Mouse (Mus musculus) liver, embryonic 13.5 days (tissue): ENCODE data around the gene Eepd1. TPM values are rescaled to one million over a fixed set of nuclear protein-coding genes. Genes with fewer than 3 reads are reported as not detected.

Source experiments
- ATAC-seq: fragments of 200-750 bp; cut with Nextera tagmentation; 2 replicates; pipeline ENCODE4 v1.8.0; 2017; ENCODE audit warnings: low read depth, mild to moderate bottlenecking, moderate number of reproducible peaks, moderate library complexity
- DNase-seq: peaks from one replicate; pipeline ENCODE4 v3.0.0; 2022
- H3K27ac ChIP-seq: fragments of 300-500 bp; sonication (generic); 2 replicates; pipeline ENCODE4 v1.5.1; 2015; ENCODE audit warnings: moderate library complexity, mild to moderate bottlenecking, inconsistent platforms
- H3K27me3 ChIP-seq: fragments of 300-500 bp; sonication (generic); 2 replicates; pipeline ENCODE4 v1.6.1; 2015; ENCODE audit warnings: mild to moderate bottlenecking, inconsistent platforms
- H3K36me3 ChIP-seq: fragments of 300-500 bp; sonication (generic); 2 replicates; pipeline ENCODE4 v1.6.1; 2015; ENCODE audit warnings: mild to moderate bottlenecking, inconsistent platforms
- H3K4me1 ChIP-seq: fragments of 300-500 bp; sonication (generic); replicated peaks from 2 replicates; pipeline ENCODE4 v1.6.1; 2015; ENCODE audit warnings: inconsistent platforms
- H3K4me2 ChIP-seq: fragments of 300-500 bp; sonication (generic); 2 replicates; pipeline ENCODE4 v1.6.1; 2015; ENCODE audit warnings: inconsistent platforms, mild to moderate bottlenecking, moderate library complexity
- H3K4me3 ChIP-seq: fragments of 300-500 bp; sonication (generic); replicated peaks from 2 replicates; pipeline ENCODE4 v1.5.1; 2015; ENCODE audit warnings: mild to moderate bottlenecking, inconsistent platforms
- H3K9ac ChIP-seq: fragments of 300-500 bp; sonication (generic); 2 replicates; pipeline ENCODE4 v1.6.1; 2015; ENCODE audit warnings: mild to moderate bottlenecking, inconsistent platforms
- H3K9me3 ChIP-seq: fragments of 300-500 bp; sonication (generic); replicated peaks from 2 replicates; pipeline ENCODE4 v1.6.1; 2016; ENCODE audit warnings: inconsistent platforms
- WGBS: fragments of 180-500 bp; shearing (Covaris S2); methylation state at CpG from one replicate; pipeline ENCODE4 v1.1.7; 2015; ENCODE audit not compliant: insufficient replicate concordance; 5-methylcytosine and 5-hydroxymethylcytosine counted together
- polyA plus RNA-seq: library from polyadenylated mRNA; unstranded; fragments of >200 nt; fragmentation: Nextera tagmentation; extraction: Ambion mirVana; gene quantifications from 2 replicates; pipeline ENCODE4 v1.2.1, GENCODE M21; 2015

Eepd1 gene
- polyA plus RNA-seq, 1 experiment from 2014 or later: 4.9 TPM

DNA sequence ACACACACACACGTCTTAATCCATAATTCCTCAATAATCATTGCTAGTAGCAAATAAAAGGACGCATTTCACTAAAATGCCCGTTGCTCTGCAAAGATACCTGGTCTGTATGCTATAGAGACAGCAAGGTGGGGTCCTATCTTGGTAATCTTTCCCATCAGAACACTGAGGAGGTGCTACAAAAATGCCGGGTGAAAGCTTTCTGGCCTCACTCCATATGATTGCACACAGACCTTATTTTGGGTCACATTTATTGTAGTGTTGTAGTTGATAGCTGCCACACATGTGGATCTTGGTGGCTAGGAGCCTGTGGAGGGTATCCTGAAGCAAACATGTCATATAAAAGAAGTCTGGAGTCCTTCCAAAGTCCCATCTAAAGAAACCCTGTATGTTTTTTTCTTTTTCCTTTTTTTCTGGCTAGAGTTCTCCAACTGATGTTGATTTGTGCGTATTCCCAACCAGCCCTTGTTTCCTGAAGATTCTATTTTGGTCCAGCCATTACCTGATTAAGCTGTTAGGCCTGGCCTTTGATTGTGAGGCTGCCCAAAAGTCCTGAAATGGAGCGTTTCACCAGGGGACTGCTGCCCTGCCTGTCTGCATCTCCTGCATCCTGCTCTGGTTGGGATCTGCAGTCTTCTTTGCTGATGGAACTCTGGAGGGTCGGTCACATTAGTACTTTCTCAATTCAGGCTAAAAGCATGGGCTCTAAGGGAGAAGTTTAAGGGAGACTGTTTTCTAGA is 8.0 kb downstream of the Eepd1 start:
- Histone ChIP-seq H3K9me3 (no peaks in the 10 kb centered on the region), H3K27me3 (no peaks in the 10 kb centered on the region), H3K36me3 (no peaks in the 10 kb centered on the region), H3K4me3 (no peak overlapping the region), H3K4me1 (peaks cover 12% of the 10 kb centered on the region; the same call in 1 of the 2 replicates), H3K9ac (no peak overlapping the region), H3K27ac (no peak overlapping the region), H3K4me2 (no peak overlapping the region)
- no peak for DNase-seq
- no peak for ATAC-seq
- 57% methylated on average over 7 of the region's 7 CpGs for WGBS

- Histone ChIP-seq H3K27ac (no peak overlapping the region), H3K4me2 (no peak overlapping the region), H3K9me3 (no peaks in the 10 kb centered on the region), H3K36me3 (no peaks in the 10 kb centered on the region), H3K4me1 (peaks cover 9% of the 10 kb centered on the region; the same call in 1 of the 2 replicates), H3K27me3 (no peaks in the 10 kb centered on the region), H3K9ac (no peak overlapping the region), H3K4me3 (no peak overlapping the region)
- ATAC-seq (no peak), DNase-seq (no peak)
- WGBS: 59% methylated on average over 13 of the region's 13 CpGs
Observed at GRCm38 (mm10) chr9:25490278-25491145, 9.2 kb downstream of the Eepd1 start.

DNA sequence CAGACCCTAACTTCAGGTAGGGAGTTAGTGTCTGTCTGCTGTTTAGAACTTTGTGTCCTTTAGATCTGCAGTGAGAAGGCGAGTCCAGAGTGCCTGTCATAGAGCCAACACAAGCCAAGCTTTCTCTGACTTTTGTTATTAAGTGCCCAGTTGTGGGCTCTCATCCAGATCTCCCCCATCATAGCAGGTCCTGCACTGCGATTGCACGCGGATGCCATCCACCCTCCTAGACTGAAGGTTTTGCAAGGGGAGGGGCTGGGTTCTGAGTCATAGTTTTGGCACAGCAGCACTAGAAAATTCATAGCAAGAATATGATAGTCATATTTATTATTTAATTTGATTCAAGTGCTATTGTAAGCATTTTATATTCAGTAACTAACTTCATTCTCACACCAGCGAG is 12.6 kb downstream of the Eepd1 start:
- H3K36me3 ChIP-seq: no peaks in the 10 kb centered on the region
- no peak overlapping the region for H3K27ac ChIP-seq
- DNase-seq (no peak), ATAC-seq (no peak)
- no peaks in the 10 kb centered on the region for H3K4me1 ChIP-seq
- H3K9me3 ChIP-seq: no peaks in the 10 kb centered on the region
- H3K4me2 ChIP-seq: no peak overlapping the region
- no peaks in the 10 kb centered on the region for H3K27me3 ChIP-seq
- H3K9ac ChIP-seq: no peak overlapping the region
- H3K4me3 ChIP-seq: no peak overlapping the region
- WGBS: 64% methylated on average over 5 of the region's 5 CpGs

DNA sequence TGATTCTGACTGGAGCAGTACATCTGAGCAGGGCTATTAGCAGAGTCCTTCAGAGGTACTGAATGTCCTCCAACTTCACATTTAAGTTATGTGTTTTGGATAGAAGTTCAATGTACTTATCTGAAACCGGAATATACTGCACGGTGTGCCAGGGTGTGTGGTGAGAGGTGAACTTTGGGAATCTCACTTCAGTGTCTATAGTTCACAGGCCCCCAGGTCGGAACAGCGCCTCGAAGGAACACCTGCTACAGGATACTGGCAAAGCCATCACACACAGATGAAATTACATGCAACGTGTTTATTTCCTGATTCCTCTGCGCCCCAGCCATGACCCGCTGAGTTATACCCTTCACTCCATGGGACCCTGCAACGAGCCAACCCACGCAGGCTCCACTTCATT is 14.3 kb downstream of the Eepd1 start:
- Histone ChIP-seq H3K4me2 (no peak overlapping the region), H3K36me3 (no peaks in the 10 kb centered on the region), H3K4me3 (no peak overlapping the region), H3K27ac (no peak overlapping the region), H3K9ac (no peak overlapping the region), H3K27me3 (no peaks in the 10 kb centered on the region), H3K9me3 (no peaks in the 10 kb centered on the region), H3K4me1 (no peaks in the 10 kb centered on the region)
- no peak for DNase-seq
- 77% methylated on average over 10 of the region's 10 CpGs for WGBS
- no peak for ATAC-seq

DNA sequence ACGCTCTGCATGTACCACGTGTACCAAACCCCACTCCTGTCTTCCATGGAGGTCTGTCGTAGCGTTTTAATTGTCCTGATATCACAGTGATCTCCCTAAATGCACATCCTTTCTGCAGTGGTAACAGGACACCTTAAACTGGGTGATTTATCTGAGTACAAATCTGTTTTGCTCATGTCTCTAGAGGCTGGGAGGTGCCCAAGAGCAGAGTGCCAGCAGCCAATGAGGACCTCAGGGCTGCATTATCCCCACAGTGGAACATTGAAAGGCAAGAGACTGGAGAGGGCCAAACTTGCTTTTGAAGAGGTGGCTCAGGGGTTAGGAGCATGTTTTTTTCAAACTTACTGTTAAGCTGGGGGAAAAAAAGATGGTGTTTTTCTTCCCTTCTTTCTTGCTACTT is 14.8 kb downstream of the Eepd1 start:
- WGBS: 69% methylated on average over 4 of the region's 4 CpGs
- Histone ChIP-seq H3K4me2 (no peak overlapping the region), H3K36me3 (no peaks in the 10 kb centered on the region), H3K27ac (no peak overlapping the region), H3K4me3 (no peak overlapping the region), H3K9ac (no peak overlapping the region), H3K27me3 (no peaks in the 10 kb centered on the region), H3K4me1 (no peaks in the 10 kb centered on the region), H3K9me3 (no peaks in the 10 kb centered on the region)
- ATAC-seq (no peak), DNase-seq (no peak)

GRCm38 (mm10) chr9:25496703-25497102 is 15.4 kb downstream of the Eepd1 start:
- no peaks in the 10 kb centered on the region for H3K36me3 ChIP-seq
- DNase-seq (no peak), ATAC-seq (no peak)
- H3K9ac ChIP-seq: no peak overlapping the region
- H3K4me1 ChIP-seq: no peaks in the 10 kb centered on the region
- H3K4me3 ChIP-seq: no peak overlapping the region
- WGBS: 84% methylated on average over 2 of the region's 2 CpGs
- H3K9me3 ChIP-seq: no peaks in the 10 kb centered on the region
- H3K27ac ChIP-seq: no peak overlapping the region
- H3K27me3 ChIP-seq: no peaks in the 10 kb centered on the region
- no peak overlapping the region for H3K4me2 ChIP-seq

- ATAC-seq: no peak
- H3K4me2 ChIP-seq: no peak overlapping the region
- 18% methylated on average over 4 of the region's 4 CpGs for WGBS
Observed at GRCm38 (mm10) chr9:25498770-25499169, 17.4 kb downstream of the Eepd1 start.

DNA sequence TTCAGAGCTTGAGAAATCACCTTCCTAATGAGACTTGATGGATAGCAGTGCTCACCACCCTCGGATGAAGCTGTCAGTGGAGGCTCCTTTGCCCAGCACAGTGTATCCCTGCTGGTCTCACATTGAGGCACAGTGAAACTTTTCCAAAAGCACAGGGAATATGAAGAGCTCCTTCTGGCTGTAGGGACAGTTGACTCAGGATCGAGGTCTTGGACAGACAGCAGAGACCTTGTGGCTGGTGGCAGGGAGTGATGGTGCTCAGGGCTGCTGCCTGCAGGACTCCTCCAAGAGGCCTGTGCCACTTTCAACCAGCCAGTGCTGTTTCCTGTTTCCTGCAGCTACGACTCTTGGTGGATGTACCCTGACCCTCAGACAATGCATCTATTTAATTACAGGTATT is 18.0 kb downstream of the Eepd1 start:
- Histone ChIP-seq H3K27me3 (no peaks in the 10 kb centered on the region), H3K4me1 (no peaks in the 10 kb centered on the region), H3K9ac (no peak overlapping the region), H3K4me3 (no peak overlapping the region), H3K36me3 (no peaks in the 10 kb centered on the region), H3K9me3 (no peaks in the 10 kb centered on the region), H3K4me2 (no peak overlapping the region), H3K27ac (no peak overlapping the region)
- DNase-seq (no peak), ATAC-seq (no peak)
- WGBS: 30% methylated on average over 3 of the region's 3 CpGs

More at GRCm38 (mm10) chr9:25498770-25499169, 17.4 kb downstream of the Eepd1 start:
- DNase-seq: no peak
- Histone ChIP-seq H3K36me3 (no peaks in the 10 kb centered on the region), H3K27ac (no peak overlapping the region), H3K4me3 (no peak overlapping the region), H3K9me3 (no peaks in the 10 kb centered on the region), H3K9ac (no peak overlapping the region), H3K4me1 (no peaks in the 10 kb centered on the region), H3K27me3 (no peaks in the 10 kb centered on the region)

DNA sequence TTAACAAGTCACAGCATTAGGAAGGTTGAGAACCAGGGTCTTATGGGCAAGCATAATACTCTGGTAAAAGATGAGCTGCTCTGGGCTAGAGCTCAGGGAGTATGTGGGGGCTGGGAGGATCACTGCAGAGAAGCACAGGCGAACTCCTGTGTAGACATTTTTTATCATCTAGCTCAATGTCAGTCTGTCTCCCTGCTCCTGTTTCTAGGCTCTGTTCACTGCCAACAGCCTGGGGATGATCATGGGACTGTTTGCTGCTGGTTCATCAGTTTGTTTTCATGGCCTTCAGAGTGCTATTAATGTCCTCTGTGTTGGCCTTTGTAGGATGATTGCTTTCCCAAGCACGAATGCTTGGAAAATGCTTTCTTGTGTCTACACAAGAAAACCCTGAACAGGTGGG is 18.7 kb downstream of the Eepd1 start:
- DNase-seq (no peak), ATAC-seq (no peak)
- WGBS: 67% methylated on average over 2 of the region's 2 CpGs
- H3K27me3 ChIP-seq: no peaks in the 10 kb centered on the region
- H3K4me2 ChIP-seq: no peak overlapping the region
- H3K36me3 ChIP-seq: no peaks in the 10 kb centered on the region
- no peak overlapping the region for H3K4me3 ChIP-seq
- H3K9ac ChIP-seq: no peak overlapping the region
- H3K4me1 ChIP-seq: peaks cover 4% of the 10 kb centered on the region
- H3K9me3 ChIP-seq: no peaks in the 10 kb centered on the region
- H3K27ac ChIP-seq: no peak overlapping the region

GRCm38 (mm10) chr9:25508825-25509224 is 27.5 kb downstream of the Eepd1 start:
- DNase-seq (no peak), ATAC-seq (no peak)
- H3K9me3 ChIP-seq: no peaks in the 10 kb centered on the region
- H3K4me1 ChIP-seq: peaks cover 15% of the 10 kb centered on the region
- no peaks in the 10 kb centered on the region for H3K36me3 ChIP-seq
- no peaks in the 10 kb centered on the region for H3K27me3 ChIP-seq
- no peak overlapping the region for H3K9ac ChIP-seq
- no peak overlapping the region for H3K27ac ChIP-seq
- no peak overlapping the region for H3K4me2 ChIP-seq
- H3K4me3 ChIP-seq: no peak overlapping the region
- 55% methylated on average over 3 of the region's 3 CpGs for WGBS

GRCm38 (mm10) chr9:25510572-25510971 is 29.2 kb downstream of the Eepd1 start:
- 0 out of 2 replicates have a peak, but pooled peaks cover 13% of the 10 kb centered on the region for H3K4me1 ChIP-seq
- DNase-seq (no peak), ATAC-seq (no peak)
- H3K27me3 ChIP-seq: no peaks in the 10 kb centered on the region
- no peak overlapping the region for H3K4me2 ChIP-seq
- H3K9ac ChIP-seq: no peak overlapping the region
- H3K36me3 ChIP-seq: no peaks in the 10 kb centered on the region
- 64% methylated on average over 11 of the region's 11 CpGs for WGBS
- no peaks in the 10 kb centered on the region for H3K9me3 ChIP-seq
- no peak overlapping the region for H3K4me3 ChIP-seq
- no peak overlapping the region for H3K27ac ChIP-seq
